Mouse (Mus musculus) kidney, embryonic 14.5 days (tissue): Measurements from ENCODE around the gene Txnip. TPM values are rescaled to one million over a fixed set of nuclear protein-coding genes. Genes with fewer than 3 reads are reported as not detected.
A peak's percentile ranks its signal among the peaks of the same experiment; 100 is the strongest.

ENCODE experiments used
- ATAC-seq: fragments of 200-750 bp; cut with Nextera tagmentation; 2 replicates; pipeline ENCODE4 v1.8.0; 2017; ENCODE audit warnings: moderate number of reproducible peaks, mild to moderate bottlenecking, moderate TSS enrichment, moderate library complexity; ENCODE audit not compliant: low FRiP score, low TSS enrichment
- H3K27ac ChIP-seq: fragments of 300-500 bp; sonication (generic); 2 replicates; pipeline ENCODE4 v1.5.1; 2014; ENCODE audit warnings: low read depth, mild to moderate bottlenecking, low read length, moderate library complexity, mixed read lengths
- H3K27me3 ChIP-seq: fragments of 300-500 bp; sonication (generic); 2 replicates; pipeline ENCODE4 v1.6.1; 2014; ENCODE audit warnings: mild to moderate bottlenecking, low read length; ENCODE audit not compliant: control insufficient read depth, insufficient read depth
- H3K36me3 ChIP-seq: fragments of 300-500 bp; sonication (generic); 2 replicates; pipeline ENCODE4 v1.6.1; 2014; ENCODE audit warnings: low read length, mixed read lengths; ENCODE audit not compliant: control insufficient read depth, insufficient read depth
- H3K4me1 ChIP-seq: fragments of 300-500 bp; sonication (generic); 2 replicates; pipeline ENCODE4 v1.6.1; 2014; ENCODE audit warnings: low read length, mixed read lengths; ENCODE audit not compliant: control insufficient read depth, insufficient read depth
- H3K4me2 ChIP-seq: fragments of 300-500 bp; sonication (generic); replicated peaks from 2 replicates; pipeline ENCODE4 v1.6.1; 2014; ENCODE audit warnings: low read depth, mild to moderate bottlenecking, low read length
- H3K4me3 ChIP-seq: fragments of 300-500 bp; sonication (generic); 2 replicates; pipeline ENCODE4 v1.5.1; 2014; ENCODE audit warnings: mild to moderate bottlenecking, low read length
- H3K9ac ChIP-seq: fragments of 300-500 bp; sonication (generic); 2 replicates; pipeline ENCODE4 v1.6.1; 2014; ENCODE audit warnings: low read depth, mild to moderate bottlenecking, low read length, moderate library complexity
- H3K9me3 ChIP-seq: fragments of 300-500 bp; sonication (generic); 2 replicates; pipeline ENCODE4 v1.6.1; 2016; ENCODE audit warnings: low read length; ENCODE audit not compliant: control insufficient read depth
- WGBS: fragments of 180-500 bp; shearing (Covaris S2); extraction: QIAGEN DNeasy Blood & Tissue Kit; methylation state at CpG from one replicate; pipeline ENCODE4 v1.1.7; 2014; 5-methylcytosine and 5-hydroxymethylcytosine counted together
- polyA plus RNA-seq: library from polyadenylated mRNA; unstranded; fragments of >200 nt; fragmentation: Nextera tagmentation; extraction: Ambion mirVana; gene quantifications from 2 replicates; pipeline ENCODE4 v1.2.1, GENCODE M21; 2014

Gene Txnip
- polyA plus RNA-seq, 1 experiment from 2014 or later = 148 TPM

DNA sequence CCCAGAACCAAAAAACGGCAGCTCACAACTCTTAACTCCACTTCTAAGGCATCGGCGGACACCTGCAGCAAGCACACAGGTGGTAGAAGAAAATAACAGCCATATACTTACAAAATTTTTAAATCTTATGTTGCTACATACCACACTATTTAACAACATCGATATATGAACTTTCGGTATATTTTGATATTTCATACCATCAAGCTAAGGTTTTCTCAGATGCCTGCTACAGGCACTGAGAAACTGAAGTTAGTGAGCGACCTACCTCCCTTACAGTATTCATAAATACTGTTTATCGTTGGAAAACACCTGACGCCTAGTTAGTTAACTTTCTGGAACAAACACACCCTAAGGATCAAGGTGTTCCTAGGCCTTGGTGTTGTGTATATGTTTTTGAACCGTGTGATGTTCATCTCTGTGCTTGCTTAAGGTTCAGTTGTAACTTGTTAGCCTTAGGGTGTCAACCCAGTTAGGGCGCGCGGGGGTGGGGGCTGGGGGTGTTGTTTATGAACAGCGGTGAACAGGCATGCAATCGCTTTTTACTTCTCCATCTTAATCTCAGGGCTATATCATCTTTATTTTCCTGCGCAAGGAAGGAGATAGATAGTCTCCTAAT, 1.6 kb upstream of the Txnip start:
- Histone ChIP-seq H3K9ac (peak overlapping the region; percentile 73; the same call in 1 of the 2 replicates), H3K9me3 (no peaks in the 10 kb centered on the region), H3K27ac (no peak overlapping the region), H3K4me2 (peak overlapping the region; percentile 81), H3K27me3 (no peaks in the 10 kb centered on the region), H3K4me3 (peak overlapping the region; percentile 79; the same call in 1 of the 2 replicates), H3K4me1 (peaks cover 41% of the 10 kb centered on the region), H3K36me3 (peaks cover 19% of the 10 kb centered on the region)
- no peak for ATAC-seq
- 79% methylated on average over 15 of the region's 15 CpGs for WGBS

DNA sequence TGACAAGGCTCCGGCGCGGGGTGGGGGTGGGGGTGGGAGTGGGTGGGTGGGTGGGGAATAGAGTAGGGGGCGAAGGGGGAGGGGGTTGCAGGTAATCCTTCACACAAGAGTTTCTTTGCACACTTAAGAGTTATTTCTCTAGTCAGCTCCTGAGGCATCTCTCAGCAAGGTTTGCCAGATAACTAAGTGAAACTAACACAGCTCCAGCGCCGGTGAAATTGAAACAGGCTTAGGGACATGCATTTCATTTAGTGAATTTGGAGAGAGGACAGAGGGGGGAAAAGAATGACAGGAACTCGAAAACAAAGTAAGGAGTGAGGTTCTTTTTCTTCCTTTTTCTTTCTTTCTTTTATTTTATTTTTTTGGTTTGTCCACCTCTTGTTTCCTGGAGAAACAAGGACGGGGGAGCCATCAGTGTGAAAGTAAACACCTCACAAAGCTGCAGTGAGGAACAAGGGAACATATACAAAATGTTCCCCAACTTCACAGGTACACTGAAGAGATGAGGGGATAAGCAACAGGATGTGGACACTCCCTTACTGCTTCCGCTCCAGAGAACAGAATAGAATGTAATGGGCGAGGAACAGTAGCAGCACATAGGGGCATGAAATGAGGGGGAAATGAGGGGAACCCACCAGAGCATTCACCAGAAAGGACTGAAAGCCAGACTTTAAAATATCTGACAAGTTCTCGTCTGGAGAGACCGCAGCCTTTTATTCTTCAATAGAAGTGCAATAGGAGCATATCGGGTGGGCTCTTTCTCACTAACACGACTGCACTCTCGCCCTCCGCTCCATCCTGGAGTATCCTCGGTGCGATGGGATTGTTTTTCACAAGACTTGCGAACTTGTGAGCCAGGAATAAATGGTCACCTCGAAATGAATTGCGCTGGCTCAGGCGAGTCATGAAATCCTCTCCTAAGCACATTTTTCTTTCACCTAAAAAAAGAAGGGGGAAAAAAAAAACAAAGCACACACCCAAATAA, 814 bp upstream of the Txnip start:
- Histone ChIP-seq H3K4me1 (peaks cover 41% of the 10 kb centered on the region), H3K4me3 (peak overlapping the region; percentile 79), H3K4me2 (peak overlapping the region; percentile 81), H3K27ac (peak overlapping the region; percentile 93), H3K9ac (peak overlapping the region; percentile 73), H3K36me3 (peaks cover 24% of the 10 kb centered on the region), H3K9me3 (no peaks in the 10 kb centered on the region), H3K27me3 (no peaks in the 10 kb centered on the region)
- WGBS = 6% methylated on average over 22 of the region's 22 CpGs
- no peak for ATAC-seq

DNA sequence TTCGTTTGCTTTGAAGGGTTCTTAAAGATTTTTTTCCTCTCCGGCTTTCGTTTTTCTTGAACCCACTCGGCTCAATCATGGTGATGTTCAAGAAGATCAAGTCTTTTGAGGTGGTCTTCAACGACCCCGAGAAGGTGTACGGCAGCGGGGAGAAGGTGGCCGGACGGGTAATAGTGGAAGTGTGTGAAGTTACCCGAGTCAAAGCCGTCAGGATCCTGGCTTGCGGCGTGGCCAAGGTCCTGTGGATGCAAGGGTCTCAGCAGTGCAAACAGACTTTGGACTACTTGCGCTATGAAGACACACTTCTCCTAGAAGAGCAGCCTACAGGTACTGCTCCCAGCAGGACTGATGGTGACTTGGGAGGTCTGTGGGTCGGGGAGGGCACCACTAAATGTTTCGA, 402 bp downstream of the Txnip start:
- no peaks in the 10 kb centered on the region for H3K27me3 ChIP-seq
- peak overlapping the region; percentile 79 for H3K4me3 ChIP-seq
- under 1% methylated on average over 17 of the region's 17 CpGs for WGBS
- H3K9me3 ChIP-seq = no peaks in the 10 kb centered on the region
- H3K27ac ChIP-seq = peak overlapping the region; percentile 78
- H3K36me3 ChIP-seq = peaks cover 24% of the 10 kb centered on the region
- peak overlapping the region; percentile 81 for H3K4me2 ChIP-seq
- H3K4me1 ChIP-seq = peaks cover 44% of the 10 kb centered on the region
- no peak for ATAC-seq
- peak overlapping the region; percentile 86 for H3K9ac ChIP-seq

DNA sequence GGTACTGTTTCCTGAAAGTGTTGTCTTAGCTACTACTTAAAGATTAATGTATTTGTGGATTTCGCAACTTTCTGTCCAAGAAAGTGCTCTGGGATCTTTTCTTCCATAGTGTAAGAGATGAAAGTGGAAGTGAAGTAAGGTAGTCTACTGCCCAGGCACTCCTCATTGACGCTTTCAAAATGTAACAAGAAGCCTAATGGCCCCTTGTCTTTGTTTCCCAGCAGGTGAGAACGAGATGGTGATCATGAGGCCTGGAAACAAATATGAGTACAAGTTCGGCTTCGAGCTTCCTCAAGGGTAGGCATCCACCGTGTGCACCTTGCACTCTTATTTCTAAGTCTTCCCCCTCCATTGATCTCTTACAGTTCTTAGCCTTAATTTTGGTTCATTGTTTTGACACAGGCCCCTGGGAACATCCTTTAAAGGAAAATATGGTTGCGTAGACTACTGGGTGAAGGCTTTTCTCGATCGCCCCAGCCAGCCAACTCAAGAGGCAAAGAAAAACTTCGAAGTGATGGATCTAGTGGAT, 975 bp downstream of the Txnip start:
- H3K4me1 ChIP-seq = peaks cover 44% of the 10 kb centered on the region
- no peak for ATAC-seq
- peak overlapping the region; percentile 79 for H3K4me3 ChIP-seq

DNA sequence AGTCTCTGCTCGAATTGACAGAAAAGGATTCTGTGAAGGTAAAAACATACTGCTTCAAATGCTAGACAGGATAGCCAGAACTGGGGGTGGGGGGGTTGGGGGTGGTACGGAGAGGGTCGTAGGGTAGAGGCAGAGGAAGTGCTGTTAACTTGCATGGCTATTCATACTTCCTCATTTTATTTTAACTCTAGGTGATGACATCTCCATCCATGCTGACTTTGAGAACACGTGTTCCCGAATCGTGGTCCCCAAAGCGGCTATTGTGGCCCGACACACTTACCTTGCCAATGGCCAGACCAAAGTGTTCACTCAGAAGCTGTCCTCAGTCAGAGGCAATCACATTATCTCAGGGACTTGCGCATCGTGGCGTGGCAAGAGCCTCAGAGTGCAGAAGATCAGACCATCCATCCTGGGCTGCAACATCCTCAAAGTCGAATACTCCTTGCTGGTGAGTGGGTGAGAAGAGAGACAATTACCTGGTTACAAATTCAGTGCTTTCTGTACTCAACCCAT, 1.7 kb downstream of the Txnip start:
- ATAC-seq = no peak
- Histone ChIP-seq H3K4me1 (peaks cover 48% of the 10 kb centered on the region), H3K36me3 (peaks cover 24% of the 10 kb centered on the region), H3K27me3 (no peaks in the 10 kb centered on the region), H3K27ac (no peak overlapping the region; the same call in 1 of the 2 replicates), H3K4me2 (peak overlapping the region; percentile 81), H3K9ac (peak overlapping the region; percentile 86), H3K9me3 (no peaks in the 10 kb centered on the region), H3K4me3 (peak overlapping the region; percentile 79)
- 73% methylated on average over 12 of the region's 12 CpGs for WGBS

More for the DNA sequence above, 975 bp downstream of the Txnip start:
- Histone ChIP-seq H3K9ac (peak overlapping the region; percentile 86), H3K27me3 (no peaks in the 10 kb centered on the region), H3K4me2 (peak overlapping the region; percentile 81), H3K36me3 (peaks cover 24% of the 10 kb centered on the region), H3K9me3 (no peaks in the 10 kb centered on the region), H3K27ac (peak overlapping the region; percentile 78; the same call in 1 of the 2 replicates)
- 26% methylated on average over 10 of the region's 10 CpGs for WGBS

DNA sequence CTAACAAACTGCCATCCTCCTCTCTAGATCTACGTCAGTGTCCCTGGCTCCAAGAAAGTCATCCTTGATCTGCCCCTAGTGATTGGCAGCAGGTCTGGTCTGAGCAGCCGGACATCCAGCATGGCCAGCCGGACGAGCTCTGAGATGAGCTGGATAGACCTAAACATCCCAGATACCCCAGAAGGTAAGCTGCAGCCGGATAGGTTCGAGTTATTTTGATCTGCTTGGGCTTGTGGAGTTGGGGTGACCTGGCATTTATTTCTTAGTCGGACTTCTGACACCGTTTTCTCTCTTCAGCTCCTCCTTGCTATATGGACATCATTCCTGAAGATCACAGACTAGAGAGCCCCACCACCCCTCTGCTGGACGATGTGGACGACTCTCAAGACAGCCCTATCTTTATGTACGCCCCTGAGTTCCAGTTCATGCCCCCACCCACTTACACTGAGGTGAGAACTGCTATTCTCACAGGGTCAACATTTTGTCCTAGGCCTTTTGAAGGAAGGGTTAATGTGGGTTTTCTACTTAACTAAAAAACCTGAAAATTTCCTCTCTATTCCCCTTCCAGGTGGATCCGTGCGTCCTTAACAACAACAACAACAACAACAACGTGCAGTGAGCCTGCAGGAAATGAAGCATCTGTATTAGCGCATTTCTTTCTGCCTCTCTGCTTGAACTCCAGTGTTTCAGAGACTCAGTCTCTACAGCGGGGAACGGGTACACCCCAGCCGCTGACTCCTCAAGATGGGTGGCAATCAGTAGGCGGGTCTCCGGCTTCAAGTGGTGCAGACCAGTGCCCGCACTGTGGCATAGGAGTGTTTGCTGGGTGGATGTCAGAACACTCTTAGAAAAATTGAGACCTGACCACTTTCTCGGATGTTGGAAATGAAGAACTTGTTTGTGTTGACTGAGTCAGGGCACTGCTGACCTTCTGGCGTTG, 2.4 kb downstream of the Txnip start:
- peak overlapping the region; percentile 81 for H3K4me2 ChIP-seq
- H3K27ac ChIP-seq = peak overlapping the region; percentile 26; the same call in 1 of the 2 replicates
- H3K9me3 ChIP-seq = no peaks in the 10 kb centered on the region
- ATAC-seq = no peak
- H3K36me3 ChIP-seq = peaks cover 24% of the 10 kb centered on the region
- no peaks in the 10 kb centered on the region for H3K27me3 ChIP-seq
- H3K4me1 ChIP-seq = peaks cover 50% of the 10 kb centered on the region
- H3K4me3 ChIP-seq = peak overlapping the region; percentile 79
- peak overlapping the region; percentile 86 for H3K9ac ChIP-seq
- WGBS = 78% methylated on average over 23 of the region's 23 CpGs

DNA sequence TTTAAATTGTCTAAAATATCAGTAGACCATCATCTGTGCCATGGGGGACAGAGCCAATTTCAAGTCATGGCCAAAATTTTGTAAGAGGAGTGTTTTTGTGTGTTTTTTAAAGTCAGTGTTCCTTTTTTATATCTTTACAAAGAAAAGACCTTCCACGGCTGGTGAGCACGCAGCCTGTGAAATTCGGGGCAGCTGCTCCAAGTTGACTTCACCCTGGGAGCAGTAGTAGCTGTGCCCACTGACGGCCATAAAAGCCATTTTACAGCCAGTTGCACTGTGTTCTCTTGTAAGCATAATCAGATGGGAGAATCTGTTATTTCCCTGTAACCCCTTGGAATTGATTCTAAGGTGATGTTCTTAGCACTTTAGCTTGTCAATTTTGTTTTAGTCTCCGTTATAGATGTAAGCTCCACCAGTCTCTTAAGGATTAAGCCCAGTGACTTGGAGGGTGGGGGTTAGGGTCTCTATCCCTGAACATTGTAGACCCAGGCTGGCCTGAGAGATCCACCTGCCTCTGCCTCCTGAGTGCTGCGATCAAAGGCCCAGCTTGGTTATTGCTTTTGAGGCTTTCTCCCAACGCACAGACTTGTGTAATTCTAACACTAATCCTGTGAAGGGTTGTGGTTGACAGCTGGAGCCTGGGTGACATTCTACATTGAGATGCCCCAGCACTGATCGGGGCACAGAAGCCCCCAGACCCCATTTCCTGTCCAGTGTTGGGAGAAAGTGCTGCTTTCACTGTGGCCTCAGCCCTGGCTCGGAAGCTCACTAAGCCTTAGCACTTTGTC, 3.3 kb downstream of the Txnip start:
- peak overlapping the region; percentile 86 for H3K9ac ChIP-seq
- peaks cover 48% of the 10 kb centered on the region for H3K4me1 ChIP-seq
- peak overlapping the region; percentile 81 for H3K4me2 ChIP-seq
- peaks cover 24% of the 10 kb centered on the region for H3K36me3 ChIP-seq
- H3K27ac ChIP-seq = peak overlapping the region; percentile 71; the same call in 1 of the 2 replicates
- WGBS = 80% methylated on average over 9 of the region's 9 CpGs
- H3K4me3 ChIP-seq = peak overlapping the region; percentile 79
- no peaks in the 10 kb centered on the region for H3K9me3 ChIP-seq
- H3K27me3 ChIP-seq = no peaks in the 10 kb centered on the region
- ATAC-seq = no peak
